Mouse (Mus musculus) G1E-ER4 (cell line): ENCODE measurements around the gene Carm1. TPM values are rescaled to one million over a fixed set of nuclear protein-coding genes. Genes with fewer than 3 reads are reported as not detected.

Source experiments
- GATA1 ChIP-seq: IDR thresholded peaks from one replicate; pipeline ENCODE4 v1.8.0; 2012; ENCODE audit warnings: low read length, inconsistent platforms
- polyA plus RNA-seq: library from polyadenylated mRNA; stranded (reverse); fragments of >175 nt; gene quantifications from 2 replicates; pipeline ENCODE4 v1.2.3, GENCODE M21; 2012

Gene Carm1
- polyA plus RNA-seq, 1 experiment, result 151 TPM

DNA sequence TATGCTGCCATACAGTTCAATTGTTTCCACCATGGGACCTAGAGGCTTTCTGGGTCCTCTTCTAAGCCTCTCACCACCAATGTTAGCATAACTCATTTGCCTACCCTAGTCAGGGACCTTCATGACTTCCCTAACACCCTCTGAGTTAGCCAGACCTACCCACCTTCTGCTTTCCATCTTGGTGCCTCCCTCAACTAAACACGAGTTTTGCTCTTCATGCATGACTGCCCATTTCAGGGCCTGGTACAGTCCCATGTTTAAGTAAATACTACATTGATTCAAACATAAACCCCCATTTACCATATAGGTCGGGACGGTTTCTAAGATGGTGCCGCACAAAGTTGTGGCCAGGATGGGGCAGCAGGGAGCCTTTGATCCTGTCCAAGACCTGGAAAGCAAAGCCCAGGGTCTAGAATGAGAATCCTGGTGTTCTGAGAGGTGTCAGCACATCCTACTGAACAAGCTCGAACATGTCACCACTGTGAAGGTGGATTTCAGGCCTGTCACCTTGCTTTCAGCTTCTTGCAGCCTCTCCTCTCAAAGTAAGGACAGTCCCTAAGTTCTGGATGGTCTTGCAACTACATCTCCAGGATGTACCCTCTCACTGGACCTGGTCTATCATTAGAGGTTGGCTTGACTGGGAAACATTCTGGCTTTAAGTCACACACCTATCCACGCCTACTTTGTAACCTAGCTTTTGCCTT, 44.6 kb downstream of the Carm1 start:
- TF ChIP-seq GATA1, result no peak

DNA sequence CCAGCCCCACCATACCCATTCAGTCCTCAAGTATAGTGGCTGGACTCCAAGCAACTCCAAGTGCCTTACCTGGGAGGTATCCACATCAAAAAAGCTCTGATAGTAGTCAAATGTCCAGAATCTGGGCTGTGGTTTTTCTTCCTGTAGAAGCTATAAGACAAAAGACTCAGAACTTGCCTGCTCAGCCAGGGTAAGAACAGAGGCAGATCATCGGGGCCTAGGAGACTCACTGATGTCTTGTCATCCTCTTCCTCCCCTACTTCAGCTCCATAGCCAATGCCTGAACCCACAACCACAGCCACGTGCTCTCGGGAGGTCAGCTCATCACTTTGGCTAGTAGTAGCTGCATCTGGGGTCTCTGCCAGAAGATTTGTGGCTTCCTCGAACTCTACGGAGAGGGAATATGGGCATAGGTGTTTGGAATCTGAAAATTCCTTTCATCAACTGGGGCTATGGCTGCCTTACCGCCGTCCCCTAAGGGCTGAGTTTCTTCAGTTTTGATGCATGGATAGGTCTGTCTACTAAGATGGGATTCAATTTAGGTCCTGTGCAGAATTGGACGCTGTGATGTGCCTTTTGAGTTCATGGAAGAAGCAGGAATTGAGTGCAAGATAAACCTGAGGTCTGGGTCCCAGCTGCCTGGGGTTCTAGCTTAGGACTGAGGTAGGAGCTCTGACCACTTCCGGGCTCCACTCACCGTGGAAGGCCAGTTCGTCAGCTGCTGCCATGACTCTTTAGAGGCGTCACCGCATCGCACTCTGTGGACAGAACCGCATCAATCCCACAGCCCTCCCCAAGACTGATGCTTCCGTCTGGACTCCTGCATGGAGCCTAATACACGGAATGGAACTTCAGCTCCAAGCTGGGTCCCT, 45.4 kb downstream of the Carm1 start:
- TF ChIP-seq GATA1, result no peak

DNA sequence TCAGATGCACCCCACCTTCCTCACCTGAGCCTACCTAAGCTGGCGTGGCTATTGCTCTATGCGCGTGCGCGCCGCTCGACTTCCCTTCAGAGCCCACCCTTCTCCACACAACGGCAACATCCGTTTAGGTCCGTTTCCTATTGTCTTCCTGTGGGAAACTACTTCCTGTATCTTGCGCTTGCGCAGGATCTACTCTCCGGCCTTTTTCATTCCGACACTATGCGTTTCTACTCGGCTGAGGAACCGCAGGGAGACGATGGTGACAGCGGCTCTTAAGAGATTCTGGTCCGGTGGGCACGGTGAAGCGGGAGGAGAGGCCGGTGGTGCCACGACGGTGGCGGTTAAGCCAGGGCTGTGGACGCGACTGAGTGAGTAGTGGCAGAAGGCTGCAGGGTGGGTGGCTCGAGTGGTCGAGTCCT, 46.0 kb downstream of the Carm1 start, which contains the start of the genes Timm29 and Yipf2:
Gene Timm29 (plus strand): TSS at position 20 of the 419 bp plus-strand sequence.
Gene Yipf2 (minus strand): TSS at position 126 of the 419 bp plus-strand sequence.
- TF ChIP-seq GATA1, result no peak

DNA sequence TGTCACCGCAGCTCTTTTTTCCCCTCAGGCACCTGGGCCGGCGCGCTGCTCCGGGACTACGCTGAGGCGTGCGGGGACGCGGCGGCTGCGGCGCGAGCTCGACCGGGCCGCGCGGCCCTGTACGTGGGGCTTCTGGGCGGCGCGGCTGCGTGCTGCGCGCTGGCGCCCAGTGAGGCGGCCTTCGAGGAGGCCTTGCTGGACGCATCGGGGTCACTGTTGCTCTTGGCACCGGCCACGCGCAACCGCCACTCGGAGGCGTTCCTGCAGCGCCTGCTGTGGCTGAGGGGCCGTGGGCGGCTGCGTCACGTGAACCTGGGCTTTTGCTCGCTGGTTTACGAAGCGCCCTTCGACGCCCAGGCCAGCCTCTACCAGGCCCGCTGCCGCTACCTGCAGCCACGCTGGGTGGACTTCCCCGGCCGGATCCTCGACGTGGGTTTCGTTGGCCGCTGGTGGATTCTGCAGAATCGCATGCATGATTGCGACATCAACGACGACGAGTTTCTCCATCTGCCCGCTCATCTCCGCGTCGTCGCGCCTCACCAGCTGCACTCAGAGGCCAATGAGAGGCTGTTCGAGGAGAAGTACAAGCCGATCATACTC, 46.5 kb downstream of the Carm1 start:
- TF ChIP-seq GATA1, result no peak

DNA sequence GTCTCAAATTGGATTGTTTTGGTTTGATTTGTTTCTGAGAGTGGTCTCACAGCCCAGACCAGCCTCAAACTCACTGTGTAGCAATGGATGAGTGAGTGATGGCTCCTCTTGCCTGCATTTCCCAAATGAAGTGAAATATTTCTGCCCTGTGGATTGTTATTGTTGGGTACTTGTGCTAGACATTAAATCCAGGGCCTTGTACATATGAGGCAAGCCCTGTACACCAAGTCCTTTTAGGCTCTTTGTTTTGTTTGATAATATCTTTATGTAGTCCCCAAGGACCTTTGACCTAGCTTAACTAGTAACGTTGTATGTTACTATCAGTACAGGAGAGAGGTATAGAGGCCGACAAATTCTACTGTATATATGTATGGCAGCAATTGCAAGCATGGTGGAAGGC, 48.1 kb downstream of the Carm1 start:
- no peak for TF ChIP-seq GATA1

DNA sequence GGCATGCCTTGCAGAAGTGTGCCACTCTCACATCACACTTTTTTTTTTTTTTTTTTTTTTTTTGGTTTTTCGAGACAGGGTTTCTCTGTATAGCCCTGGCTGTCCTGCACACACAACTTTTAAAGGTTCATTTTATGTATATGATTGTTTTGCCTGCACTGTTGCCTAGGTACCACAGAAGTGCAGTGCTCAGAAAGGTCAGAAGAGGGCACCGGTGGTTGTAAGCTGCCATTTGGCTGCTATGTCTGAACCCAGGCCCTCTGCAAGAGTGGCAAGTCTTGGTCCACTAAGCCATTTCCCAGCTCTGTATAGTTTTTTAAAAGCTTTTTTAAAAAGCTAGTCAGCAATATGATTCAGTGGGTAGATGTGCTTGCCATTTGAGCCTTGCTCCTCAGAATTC, 51.5 kb downstream of the Carm1 start:
- no peak for TF ChIP-seq GATA1

DNA sequence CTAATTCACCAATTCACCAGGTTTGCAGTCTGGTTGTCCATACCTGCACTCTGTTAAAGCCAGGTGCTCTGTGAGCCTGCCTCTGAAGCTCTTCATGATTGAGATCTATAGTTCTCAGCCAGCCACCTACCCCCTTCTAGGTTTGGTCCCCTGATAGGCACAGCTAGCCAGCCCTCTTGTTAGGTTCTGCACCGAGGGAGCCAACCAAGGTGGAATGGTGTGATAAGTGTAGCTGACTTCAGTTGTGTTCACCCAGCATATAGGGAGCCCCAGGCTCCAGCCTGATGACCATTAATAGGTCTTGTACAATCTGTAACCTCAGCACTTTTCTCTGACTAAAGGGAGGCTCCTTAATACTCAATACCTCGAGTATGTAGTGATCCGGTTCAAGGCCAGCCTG, 53.5 kb downstream of the Carm1 start:
- TF ChIP-seq GATA1, result no peak

DNA sequence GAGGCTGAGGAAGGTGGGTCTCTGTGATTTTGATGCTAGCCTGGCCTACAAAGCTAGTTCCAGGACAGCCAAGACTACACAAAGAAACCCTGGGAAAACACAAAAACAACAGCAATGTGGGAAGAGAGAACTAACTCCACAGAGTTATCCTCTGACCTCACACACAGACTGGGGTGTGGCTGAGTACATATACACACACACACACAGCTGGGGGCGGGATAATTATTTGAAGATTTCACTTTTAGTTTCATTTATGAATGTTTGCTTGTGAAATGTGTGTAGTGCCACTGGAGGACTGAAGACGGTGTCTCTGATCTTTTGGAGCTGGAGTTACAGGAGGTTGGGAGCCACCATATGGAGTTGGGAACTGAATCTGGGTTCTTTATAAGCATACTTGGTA, 54.4 kb downstream of the Carm1 start:
- no peak for TF ChIP-seq GATA1

DNA sequence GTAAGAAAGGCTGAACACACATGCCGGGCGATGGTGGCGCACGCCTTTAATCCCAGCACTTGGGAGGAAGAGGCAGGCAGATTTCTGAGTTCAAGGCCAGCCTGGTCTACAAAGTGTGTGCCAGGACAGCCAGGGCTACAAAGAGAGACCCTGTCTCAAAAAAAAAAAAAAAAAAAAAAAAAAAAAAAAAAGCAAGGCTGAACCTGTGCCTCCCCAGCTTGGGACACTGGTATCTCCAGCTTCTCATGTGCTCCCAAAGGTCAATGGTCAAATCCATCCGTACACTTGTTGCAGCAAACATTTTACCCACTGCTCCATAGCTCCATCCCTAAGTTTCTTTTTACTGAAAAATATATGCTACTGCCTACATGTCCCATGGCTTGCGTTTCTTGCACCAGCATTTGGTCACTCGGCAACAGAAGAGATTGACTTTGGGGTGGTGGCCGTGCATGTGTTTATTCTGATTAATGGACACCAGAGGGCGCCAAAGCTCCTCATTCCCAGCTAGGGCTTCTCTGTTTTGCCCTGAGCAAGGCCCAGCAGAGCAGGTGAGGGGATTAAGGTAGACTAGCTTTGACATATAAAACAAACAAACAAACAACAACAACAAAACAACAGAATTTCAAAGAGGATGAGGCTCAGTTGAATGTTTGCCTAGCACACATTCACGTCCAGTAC, 55.2 kb downstream of the Carm1 start:
- no peak for TF ChIP-seq GATA1

DNA sequence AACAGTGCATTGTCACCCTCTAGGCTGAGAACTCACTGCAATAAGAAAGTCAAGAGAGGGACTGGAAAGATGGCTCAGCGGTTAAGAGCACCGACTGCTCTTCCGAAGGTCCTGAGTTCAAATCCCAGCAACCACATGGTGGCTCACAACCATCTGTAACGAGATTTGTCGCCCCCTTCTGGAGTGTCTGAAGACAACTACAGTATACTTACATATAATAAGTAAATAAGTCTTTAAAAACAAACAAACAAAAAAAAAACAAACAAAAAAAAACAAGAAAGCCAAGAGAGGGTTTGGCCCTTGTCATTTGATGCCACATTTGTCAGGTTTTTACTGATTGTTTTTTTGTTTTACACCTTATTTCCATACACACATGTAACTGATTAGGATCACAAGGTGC, 57.4 kb downstream of the Carm1 start:
- TF ChIP-seq GATA1, result no peak

DNA sequence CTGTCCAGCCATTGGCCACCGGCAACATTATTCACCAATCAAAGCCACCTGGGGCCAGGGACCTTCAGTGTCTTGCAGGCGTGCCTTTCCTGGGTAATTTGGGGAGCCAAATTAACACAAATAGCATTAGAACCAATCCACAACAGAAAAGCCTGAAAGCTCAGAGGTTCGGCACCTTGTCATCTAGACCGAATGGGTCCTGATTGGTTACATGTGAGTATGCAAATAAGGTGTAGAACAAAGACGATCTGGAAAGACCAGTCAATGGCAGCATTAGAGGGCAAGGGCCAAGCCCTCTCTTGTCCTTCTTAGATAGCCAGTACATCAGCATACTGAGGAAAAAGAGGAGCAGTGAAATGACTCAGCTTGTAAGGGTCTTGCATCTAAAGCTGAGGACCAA, 59.2 kb downstream of the Carm1 start:
- no peak for TF ChIP-seq GATA1

DNA sequence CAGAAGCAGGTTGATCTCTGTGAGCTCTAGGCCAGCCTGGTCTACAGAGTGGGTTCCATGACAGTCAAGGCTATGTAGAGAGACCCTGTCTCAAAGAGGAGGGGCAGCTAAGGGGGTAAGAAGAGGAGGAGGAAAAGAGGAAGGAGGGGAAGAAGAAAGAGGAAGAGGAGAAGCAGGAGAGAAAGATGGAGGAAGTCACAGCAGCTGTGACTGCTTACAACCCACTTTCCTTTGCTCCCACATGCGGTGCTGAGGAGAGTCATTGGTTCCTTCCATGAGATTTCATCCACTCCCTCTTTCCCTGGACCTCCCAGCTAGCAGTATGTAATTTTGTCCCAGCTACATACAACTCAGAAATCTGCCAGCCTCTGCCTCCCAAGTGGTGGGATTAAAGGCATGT, 60.0 kb downstream of the Carm1 start:
- TF ChIP-seq GATA1, result no peak

DNA sequence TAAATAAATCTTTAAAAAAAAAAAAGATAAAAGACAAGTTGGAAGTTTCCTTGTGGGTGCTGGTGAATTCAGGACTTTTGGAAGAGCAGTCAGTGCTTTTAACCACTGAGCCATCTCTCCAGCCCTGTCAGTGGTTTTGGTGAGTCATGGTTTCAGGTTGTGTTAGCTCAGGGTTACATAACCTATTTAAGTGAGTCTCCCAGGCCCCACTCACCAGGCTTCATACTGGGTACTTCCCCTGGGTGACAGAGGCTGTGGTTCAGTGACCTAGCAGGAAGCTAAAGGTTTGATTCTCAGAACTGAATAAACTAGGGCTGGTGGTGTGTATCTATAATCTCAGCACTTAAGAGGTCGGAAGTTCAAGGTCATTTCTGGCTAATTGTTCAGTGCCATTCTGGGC, 63.2 kb downstream of the Carm1 start:
- no peak for TF ChIP-seq GATA1

DNA sequence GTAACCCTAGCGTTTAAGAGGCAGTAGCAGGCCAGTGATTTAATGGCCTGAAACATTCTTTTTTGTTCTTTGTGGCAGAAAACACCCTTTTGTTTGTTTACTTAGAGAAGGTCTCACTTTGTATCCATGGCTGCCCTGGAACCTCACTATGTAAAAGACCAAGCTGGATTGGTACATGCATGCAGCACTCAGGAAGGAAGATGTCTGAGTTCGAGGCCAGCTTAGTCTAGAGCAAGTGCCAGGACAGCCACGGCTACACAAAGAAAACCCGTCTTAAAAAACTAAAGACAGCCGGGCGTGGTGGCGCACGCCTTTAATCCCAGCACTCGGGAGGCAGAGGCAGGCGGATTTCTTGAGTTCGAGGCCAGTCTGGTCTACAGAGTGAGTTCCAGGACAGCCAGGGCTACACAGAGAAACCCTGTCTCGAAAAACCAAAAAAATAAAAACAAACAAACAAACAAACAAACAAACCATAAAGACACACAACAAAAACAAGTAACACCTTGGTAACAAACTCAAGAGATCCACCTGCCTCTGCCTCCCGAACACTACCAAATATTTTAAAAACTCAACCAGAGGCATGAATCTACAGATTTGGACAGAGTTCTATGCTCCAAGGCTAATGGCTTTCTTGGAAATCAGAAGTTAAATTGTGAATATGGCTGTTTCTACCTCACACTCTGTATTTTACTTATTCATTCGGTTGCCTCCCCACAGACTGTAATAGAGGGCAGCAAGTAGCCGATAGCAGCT, 68.3 kb downstream of the Carm1 start:
- TF ChIP-seq GATA1, result no peak
